Mouse (Mus musculus) gastrocnemius, postnatal 10 days (tissue): ENCODE measurements around the gene Kdm5b. TPM values are rescaled to one million over a fixed set of nuclear protein-coding genes. Genes with fewer than 3 reads are reported as not detected.
A peak's percentile ranks its signal among the peaks of the same experiment; 100 is the strongest.

Experiments used
- DNase-seq: peaks from one replicate; pipeline ENCODE4 v3.0.0; 2021; ENCODE audit warnings: mixed read lengths
- total RNA-seq, 2 experiments: library from RNA; stranded (reverse); gene quantifications; 2 replicates each; pipeline ENCODE4 v1.2.3; 2021

Gene Kdm5b
- total RNA-seq, 2 experiments from 2014 or later = 22.7 to 29.6 TPM

GRCm38 (mm10) chr1:134549632-134550132 is 10.3 kb upstream of the Kdm5b start, which contains the start of gene Mgat4e:
Gene Mgat4e (minus strand): TSS chr1:134549682.
- DNase-seq = no peak

DNA sequence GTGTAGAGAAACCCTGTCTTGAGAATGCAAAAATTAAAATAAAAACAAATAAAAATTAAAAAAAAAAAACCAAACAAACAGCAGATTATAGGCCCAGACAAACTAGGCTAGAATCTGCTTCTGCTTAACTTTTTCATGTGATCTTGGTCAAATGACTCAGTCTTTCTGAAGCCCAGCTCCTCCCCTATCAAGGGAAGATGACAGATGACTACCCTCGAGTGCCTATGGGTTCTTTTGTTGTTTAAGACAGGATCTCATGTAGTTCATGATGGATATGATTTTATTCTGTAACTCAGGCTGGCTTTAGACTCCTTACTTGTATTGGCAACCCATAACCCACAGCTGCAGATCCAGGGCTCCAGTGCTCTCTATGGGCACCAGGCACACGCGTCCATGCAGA is 8.1 kb upstream of the Kdm5b start:
- no peak for DNase-seq

DNA sequence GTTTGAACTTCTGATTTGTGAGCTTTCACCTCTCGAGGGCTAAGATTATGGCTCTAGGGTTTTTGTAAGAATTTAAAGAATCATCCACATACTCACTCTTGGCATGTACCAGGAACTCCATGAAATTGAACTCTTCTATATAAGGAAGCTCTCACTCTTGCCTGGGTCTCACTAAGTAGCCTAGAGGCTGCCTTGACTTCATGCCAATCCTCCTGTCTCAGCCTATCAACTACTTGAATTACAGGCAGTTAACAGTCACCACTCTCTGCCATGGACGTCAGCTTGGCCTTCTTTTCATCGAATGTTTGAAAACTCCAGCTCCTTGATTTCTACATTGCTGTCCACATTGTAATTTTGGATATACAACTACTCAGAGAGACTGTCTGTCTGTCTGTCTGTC is 7.6 kb upstream of the Kdm5b start:
- DNase-seq = no peak

DNA sequence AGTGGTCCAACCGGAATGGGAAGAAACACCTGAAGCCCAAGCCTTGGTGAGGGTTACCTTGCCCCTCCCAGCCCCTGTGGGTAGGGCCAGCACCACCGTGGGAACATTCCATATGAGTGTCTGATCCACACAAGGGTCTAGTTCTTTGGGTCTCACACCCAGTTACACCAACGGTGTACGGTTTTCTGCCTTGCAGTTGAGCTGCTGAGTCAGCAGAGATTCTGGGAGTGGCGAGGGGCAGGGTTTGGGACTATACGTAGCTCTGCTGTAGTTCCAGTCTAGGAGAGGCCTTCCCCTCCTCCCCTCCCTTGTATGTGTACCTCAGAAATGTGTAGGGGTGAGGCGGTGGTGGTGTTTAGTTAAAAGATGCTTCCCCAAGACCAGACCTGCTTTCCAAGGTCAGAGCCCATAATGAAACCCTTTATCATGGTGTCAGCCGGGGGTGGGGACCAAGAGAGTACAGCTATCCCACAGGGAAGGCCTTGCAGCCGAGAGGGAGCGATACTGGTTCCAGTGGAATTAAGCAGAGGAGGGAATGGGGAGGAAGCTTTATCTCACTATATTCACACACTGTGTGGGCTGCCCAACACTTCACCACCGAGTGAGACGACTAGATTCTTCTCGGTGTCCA is 4.6 kb upstream of the Kdm5b start:
- no peak for DNase-seq

DNA sequence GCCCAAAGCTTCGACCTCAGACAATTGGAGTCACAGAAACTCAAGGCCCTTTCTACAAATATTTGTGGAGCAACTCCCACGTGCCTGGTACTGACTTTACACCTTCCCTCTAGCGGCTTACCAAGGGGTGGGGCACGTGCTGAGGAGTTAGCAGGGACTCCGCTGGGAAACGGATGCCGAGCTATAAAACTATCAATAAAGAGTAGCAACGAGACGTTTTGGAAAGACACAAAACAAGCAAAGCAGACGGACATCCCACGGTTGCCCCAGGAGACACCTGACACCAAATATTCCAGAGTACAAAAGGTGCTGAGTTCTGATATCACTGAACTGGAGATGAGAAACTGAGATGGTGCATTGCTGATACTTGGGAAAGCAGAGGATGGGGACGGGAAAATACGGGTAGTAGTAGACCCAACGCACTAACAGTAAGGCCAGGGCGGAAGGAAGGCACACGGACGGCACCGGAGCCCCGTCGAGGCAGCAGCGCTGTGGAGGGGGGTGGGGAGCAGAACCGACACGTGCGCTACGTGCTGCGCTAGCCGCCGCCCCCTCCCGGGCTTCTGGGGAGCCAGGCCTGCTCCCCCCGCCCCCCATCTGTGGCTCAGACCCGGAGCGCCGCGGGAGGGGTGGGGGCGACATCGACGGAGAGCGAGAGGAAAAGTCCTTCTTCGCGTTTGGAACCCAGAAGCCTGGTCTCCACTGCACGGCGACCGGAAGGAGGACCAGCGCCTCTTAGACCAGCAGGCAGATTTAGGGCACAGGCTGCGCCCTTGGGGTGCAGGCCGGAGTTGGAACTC is 3.9 kb upstream of the Kdm5b start:
- DNase-seq = peak; percentile 62

GRCm38 (mm10) chr1:134556671-134557218 is 3.2 kb upstream of the Kdm5b start:
- peak; percentile 95 for DNase-seq

DNA sequence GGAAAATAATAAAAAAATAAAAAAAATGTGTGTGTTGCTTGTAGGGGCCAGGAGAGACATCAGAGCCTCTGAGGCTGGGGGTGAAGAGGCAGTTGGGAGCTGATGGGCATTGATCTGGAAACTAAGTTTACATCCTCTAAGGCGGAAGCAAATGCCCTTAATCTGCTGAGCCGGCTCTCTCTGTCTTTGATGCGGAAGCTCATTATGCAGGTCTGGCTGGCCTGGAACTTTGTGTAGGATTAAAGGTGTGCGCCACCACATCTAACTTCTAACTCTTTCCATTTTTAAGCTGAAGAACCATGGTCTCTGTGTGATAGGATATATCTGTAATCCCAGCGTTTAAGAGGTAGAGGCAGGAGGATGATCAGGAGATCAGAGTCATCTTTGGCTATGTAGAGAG is 1.5 kb upstream of the Kdm5b start:
- DNase-seq = no peak

- no peak for DNase-seq
Observed at GRCm38 (mm10) chr1:134559226-134559625, 745 bp upstream of the Kdm5b start.

- peak; percentile 54 for DNase-seq
Observed at GRCm38 (mm10) chr1:134560396-134560795, 425 bp downstream of the Kdm5b start.

DNA sequence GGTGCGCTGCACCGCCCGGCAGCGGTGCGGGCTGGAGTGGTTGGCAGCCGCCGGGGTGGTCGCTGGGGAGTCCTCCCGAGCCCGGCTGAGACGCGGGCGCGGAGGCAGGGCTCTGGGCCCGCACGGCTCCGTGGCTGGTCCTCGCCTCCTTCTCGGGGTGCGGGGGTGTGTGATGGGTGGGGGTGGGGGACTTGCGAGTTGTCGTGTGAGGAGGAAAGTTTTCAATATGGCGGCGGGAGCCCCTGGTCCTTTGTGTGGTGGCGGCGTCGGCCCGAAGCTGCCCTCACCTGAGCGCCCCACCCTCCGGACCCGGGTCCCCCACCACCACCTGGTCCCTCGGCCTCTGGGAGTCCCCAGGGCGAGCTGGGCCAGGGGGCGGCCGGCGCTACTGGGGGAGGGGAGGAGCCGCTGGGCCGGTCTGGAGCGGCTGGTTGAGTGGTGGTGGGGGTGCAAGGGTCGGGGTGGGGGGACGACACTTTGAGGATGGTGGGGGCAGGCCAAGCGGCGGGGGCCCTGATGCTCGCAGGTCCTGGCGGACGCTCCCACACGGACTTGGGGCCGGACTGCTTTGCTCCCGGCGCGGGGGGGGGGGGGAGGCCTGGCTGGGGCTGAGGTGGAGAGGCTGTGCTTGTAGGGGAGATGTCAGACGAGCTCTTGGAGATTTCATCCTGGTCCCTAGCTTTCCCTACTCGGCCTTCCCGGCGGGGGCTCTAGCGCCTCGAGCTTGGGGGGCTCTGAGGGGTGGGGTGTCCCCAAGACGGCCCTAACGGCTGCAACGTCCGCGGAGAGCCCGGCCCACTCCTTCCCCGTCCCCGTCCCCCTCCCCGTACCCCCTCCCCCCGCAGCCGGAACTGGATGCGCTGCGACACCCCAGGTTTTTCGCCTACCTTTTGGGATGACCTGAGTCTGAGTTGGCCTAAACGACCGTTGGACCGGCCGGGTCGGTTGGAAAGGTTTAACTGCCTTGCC is 1.1 kb downstream of the Kdm5b start:
- DNase-seq = peak; percentile 34

DNA sequence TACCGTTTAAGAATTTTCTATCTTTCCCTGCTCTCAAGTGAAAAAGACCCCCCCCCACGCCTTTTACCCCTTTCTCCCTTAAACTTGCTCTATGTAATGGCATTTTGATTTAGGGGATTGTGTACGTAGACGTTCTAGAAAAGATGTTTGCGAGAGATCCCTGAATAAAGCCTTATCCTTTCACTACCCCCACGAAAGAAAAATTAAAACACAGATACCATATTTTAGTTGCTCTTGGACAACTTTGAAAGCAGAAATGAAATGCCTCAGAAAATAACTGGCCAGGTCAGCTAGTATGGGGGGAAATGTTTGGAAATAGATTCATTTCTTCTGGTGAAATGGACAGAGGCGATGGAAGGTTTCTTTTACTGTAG is 1.8 kb downstream of the Kdm5b start:
- DNase-seq = no peak

DNA sequence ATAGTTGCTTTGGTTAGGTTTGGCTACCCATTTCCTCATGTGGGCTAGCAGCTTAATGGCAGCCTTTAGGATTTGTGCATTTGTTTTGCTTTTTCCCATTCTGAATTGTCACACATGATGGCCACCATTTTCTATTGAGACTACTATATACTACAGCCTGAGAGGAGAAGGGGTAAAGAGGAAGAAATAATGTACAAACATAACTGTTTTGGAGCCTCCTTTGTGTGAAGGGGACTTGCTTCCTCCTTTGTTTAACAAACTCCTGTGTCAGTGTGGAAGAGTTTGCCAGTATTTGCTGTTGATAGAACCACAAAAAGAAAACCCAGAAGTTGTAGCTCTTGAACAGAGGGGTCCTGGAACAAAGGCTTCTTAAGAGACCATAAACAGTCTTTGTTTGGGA is 2.5 kb downstream of the Kdm5b start:
- DNase-seq = no peak

- no peak for DNase-seq
Observed at GRCm38 (mm10) chr1:134563726-134564125, 3.8 kb downstream of the Kdm5b start.

DNA sequence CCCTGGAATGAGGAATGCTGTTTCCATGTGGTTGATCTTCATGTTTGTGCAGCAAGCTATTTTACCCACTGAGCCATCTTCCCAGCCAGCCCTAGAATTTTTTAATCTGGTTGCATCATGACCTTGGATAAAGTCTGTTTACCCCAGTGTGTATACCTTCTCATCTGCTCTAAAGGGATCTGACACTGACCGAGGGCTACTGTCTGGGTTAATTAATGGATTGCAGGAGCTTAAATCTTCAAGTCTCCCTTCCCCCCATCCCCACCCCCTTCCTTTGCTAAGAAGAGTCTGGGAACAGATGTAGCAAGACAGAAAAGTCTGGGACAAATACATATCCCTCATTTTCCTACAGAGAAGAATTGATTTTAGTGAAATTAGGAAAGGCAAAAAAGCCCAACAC is 7.5 kb downstream of the Kdm5b start:
- DNase-seq = no peak

- no peak for DNase-seq
Observed at GRCm38 (mm10) chr1:134570171-134570570, 10.2 kb downstream of the Kdm5b start.

- DNase-seq = no peak
Observed at GRCm38 (mm10) chr1:134570631-134571030, 10.7 kb downstream of the Kdm5b start.

DNA sequence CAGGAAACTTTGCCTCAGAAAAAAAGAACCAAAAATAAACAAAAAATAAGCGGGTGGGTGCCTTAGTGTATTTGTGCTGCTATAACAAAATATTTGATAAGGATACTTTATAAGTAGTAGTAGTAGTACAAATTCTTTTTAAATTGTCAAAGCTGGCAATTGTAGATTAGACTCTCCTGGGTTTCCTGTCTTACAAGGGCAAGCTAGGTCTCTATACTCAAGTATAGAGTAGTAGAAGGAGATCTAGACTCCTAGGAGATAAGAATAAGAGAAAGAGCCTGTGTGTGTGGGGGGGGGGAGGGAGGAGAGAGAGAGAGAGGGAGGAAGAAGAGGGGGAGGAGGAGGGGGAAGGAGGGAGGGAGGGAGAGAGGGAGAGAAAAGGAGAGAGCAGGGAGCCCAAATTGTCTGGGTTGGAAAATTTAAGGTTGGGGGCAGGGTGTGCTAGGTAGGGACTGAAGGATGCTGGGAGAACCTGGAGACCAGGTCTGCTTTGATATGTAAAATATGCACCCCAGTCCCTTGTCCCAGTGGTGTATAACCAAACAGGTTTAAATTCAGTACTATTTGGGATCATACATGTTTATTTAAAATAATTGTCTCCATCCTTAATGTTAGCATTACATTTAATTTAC is 13.4 kb downstream of the Kdm5b start:
- DNase-seq = no peak

- no peak for DNase-seq
Observed at GRCm38 (mm10) chr1:134573932-134574315, 14.0 kb downstream of the Kdm5b start.

GRCm38 (mm10) chr1:134577384-134578120 is 17.6 kb downstream of the Kdm5b start:
- DNase-seq = no peak

- DNase-seq = no peak
Observed at GRCm38 (mm10) chr1:134580796-134581195, 20.8 kb downstream of the Kdm5b start.

DNA sequence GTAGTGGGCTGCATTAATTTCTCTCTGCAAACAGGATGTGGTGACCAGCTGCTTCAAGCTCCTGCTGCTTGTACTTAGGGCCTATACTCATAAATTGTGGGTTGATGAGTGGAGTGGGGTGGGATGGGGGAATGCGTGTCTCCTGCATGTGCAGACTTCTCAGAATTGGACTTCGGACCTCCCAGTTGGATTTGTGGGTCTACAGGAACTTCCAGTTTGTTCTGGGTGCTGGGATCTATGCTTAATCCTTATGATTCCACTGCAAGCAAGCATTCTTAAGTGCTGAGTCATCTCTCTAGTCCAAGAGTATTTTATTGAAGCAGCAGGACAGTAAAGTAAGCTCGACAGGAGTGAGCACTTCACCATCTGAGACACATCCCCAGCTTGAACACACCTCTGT is 23.6 kb downstream of the Kdm5b start:
- DNase-seq = no peak
